Mouse (Mus musculus): ENCODE measurements at regions not wholly inside any gene's neighbourhood (a gene's known extent, or its start where the extent isn't known, plus 50 kb on each side); places are given as distances from the start of the nearest gene placed in this dataset.
A peak's percentile ranks its signal among the peaks of the same experiment; 100 is the strongest.

DNA sequence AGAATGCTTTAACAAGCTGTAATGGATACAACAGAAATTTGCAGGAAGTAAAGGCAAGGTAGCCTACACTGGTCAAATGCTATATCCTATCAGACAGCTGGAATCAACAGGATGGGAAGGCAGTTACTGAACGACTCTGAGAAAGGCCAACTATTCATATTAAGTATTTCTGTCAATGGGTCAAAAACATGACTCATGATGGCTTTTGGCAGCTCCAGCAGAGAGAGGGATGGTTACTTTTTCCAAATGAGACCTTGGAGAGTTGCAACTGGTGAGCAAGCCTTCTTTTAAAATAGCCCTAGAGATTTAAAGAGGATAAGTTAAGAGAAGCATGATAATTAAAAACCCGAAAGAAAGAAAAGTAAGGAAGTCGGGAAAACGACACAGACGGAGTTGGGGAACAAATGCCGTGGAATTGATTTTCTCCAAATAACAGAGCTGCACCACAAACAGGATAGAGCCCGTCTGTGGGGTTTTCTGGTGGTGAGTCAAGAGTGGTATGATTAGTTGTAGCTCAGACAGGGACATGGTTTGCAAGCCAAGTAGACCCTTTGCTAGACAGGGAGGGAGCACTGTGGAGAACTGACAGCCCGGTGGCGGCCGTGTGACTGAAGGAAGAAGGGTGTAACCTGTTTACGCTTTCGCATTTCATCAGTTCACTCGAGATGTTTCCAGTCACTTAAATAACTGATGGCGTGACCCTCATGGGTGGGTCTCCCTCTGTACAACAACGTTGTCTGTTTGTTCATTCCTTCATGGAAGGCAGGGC, 3638.1 kb upstream of the Gm7489 start:
- DNase-seq (ENCODE audit: low spot score): no peak

DNA sequence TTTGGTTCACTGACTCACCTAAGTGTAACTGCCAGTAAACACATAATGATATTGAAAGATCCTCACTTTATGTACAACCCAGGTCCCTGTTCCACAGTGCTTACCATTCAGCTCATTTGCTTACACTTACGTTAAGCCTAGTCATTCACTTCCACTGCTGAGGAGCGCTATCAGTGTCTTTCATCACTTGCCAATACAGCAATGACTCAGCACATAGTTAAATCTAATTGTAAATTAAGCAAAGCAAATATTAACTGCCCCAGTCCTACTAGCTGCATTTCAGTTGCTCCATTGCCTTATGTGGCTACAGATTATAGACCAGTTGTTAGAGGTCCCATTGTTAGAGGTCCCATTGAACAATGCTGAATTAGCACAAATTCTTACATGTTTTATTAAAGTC, 3624.6 kb upstream of the Gm7489 start:
- DNase-seq (ENCODE audit: low spot score): no peak

DNA sequence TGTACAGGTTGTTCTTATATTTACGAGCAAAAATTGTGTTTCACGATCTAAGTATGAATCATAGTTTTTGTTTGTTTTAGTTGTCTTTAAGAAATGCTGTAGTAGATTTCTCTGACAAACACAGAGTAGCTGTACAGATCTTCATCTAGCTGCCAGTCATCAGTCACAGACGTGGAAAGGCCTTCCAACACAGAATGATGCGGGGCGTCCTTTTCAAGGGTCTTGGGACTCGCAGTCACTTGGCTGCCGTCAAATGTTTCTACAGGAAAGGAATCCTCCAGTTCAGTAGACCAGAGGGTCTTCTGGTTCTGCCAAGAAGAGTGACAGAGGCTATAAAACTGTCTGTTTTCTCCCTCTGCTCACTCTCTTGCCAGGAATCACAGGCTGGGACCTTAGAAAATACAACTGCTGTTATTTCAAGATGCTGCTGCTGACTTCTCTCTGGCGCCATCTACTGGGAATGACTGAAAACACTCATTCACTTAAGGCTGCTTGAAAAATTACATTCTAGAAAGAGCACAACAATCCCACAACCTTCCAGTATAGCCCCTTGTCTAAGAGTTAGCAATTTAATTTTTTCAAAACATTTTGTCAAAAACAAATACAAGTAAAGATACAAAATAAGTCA, 3623.3 kb upstream of the Gm7489 start:
- peak; percentile 85 for DNase-seq (ENCODE audit: low spot score)

DNA sequence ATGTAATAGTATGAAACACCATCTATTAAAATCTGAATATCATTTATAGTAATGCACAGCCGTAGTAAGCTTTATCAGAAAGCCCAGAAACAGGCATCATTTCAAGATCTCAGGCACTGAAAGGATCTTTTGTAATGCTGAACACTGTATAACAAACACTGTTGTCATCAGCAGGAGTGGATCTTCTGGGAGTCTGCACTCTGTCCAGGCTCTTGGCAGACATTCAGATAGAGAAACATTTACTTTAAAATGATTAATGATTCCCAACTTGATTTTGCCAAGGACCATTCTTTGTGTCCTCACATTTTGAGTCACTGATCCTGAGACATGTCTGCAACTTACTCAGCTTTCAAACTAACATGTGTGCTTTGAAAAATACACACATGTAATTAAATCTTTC, 3617.2 kb upstream of the Gm7489 start:
- no peak for DNase-seq (ENCODE audit: low spot score)

- DNase-seq (ENCODE audit: low spot score): no peak
Measured at GRCm38 (mm10) chr15:50271646-50272045, 3613.1 kb upstream of the Gm7489 start.

DNA sequence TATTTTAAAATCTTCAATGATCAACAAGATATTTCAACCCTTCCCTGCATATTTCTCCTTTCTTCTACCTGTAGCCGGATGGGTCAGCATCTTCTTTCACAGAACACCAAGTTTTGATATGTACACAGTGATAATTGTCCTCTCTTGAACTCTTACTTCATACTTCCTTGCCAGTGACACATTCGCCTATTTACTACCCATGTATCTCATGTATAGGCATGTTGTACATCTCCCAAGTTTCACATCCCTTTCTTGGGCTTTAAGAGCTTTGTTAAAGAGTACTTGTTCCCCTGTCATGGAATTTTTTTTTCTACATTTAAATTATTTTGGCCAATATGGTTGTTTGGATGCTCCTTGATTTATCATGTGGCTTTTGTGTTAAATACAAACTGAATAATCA, 3602.1 kb upstream of the Gm7489 start:
- no peak for DNase-seq (ENCODE audit: low spot score)

- no peak for DNase-seq (ENCODE audit: low spot score)
Measured at GRCm38 (mm10) chr15:50283491-50283890, 3601.2 kb upstream of the Gm7489 start.

DNA sequence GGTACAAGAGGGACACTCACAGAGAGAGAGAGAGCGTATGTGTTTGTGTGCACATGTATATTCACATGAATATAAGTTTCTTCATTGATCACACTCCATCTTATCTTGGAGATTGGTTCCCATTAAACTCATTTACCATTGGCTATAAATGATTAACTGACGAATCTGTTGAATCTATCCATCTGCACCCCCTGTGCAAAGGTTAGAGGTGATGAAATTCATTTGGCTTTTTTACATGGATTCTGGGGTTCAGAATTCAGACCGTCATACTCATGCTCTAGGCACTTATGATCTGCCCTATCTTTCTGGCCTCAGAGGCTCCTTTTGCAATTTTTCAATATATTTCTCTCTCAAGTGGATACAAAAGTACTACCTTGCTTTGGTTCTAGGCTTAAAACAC, 3582.9 kb upstream of the Gm7489 start:
- DNase-seq (ENCODE audit: low spot score): no peak

DNA sequence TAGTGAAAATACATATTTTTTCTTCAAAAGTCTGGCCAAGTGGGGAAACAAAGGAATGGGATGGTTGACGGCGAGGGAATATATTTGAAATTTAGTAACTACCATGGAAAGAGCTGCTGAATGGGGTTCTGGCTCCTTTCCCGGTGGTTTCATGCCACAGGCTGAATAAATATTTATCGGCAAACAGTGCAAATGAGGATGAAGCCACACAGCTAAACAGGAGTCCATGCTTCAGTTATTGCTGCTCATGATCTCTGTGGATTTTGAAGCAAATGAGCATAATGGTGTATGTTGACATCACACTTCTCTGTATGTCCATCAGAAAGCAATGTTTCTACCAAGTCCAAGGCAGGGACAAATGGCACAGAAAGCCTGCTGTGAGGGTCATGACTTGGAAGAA, 3580.6 kb upstream of the Gm7489 start:
- no peak for DNase-seq (ENCODE audit: low spot score)

DNA sequence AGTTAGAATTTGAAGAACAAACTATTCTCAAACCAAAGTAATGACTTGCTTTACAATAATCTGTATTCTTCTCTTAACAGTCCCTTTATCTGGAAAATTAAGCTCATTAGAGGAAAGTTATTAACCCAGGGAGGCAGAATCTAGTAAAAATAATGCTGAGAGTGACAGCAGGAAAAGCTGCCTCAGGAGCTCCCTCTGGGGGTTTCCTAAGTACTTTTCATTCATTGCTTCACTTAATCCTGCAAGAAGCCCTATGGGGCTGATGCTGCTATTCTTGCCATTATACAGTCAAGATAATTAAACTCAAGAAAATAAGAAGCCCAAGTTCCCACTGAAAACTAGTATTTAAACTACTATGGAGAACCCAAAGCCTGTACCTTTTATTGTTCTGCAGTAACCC, 3563.9 kb upstream of the Gm7489 start:
- DNase-seq (ENCODE audit: low spot score): peak; percentile 17

GRCm38 (mm10) chr15:50345536-50345935, 3539.2 kb upstream of the Gm7489 start:
- DNase-seq (ENCODE audit: low spot score): no peak

DNA sequence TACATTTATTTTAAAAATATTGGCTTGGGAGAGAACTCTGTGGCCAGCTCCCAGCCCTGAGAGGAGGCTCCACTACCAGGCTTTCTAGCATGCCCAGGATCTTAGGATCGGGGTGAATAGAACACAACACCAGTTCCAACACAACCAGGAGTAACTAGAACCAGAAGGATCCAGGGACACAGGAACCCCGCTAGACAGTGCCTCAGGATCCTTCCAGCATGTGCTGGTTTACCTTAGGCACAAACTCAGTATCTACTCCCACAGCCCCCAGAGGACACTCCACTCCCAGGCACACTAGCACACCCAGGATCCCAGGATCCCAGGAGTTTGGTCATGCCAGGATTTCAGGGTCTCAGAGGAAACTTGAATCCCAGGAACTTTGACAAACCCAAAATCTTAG, 3537.8 kb upstream of the Gm7489 start:
- DNase-seq (ENCODE audit: low spot score): no peak

- no peak for DNase-seq (ENCODE audit: low spot score)
Measured at GRCm38 (mm10) chr15:50360033-50360988, 3524.4 kb upstream of the Gm7489 start.

DNA sequence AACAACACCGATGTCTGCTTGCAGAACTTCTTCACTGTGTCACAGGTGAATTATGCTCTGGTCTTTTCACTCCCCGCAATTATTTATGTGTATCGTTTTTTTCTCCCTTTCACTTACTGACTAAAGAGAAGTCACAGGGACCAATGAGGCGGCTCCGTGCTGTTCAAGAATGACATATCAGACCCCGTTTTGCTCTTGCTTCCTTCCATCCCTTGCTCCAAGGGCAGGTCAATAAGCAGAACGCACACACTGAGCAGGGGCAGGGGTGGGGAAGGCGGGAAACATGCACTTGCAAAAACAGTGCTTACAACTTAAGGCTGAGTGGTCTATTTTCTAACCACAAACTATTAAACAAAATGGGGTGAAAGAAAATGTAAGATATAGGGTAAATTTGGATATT, 3523.4 kb upstream of the Gm7489 start:
- peak; percentile 12 for DNase-seq (ENCODE audit: low spot score)

DNA sequence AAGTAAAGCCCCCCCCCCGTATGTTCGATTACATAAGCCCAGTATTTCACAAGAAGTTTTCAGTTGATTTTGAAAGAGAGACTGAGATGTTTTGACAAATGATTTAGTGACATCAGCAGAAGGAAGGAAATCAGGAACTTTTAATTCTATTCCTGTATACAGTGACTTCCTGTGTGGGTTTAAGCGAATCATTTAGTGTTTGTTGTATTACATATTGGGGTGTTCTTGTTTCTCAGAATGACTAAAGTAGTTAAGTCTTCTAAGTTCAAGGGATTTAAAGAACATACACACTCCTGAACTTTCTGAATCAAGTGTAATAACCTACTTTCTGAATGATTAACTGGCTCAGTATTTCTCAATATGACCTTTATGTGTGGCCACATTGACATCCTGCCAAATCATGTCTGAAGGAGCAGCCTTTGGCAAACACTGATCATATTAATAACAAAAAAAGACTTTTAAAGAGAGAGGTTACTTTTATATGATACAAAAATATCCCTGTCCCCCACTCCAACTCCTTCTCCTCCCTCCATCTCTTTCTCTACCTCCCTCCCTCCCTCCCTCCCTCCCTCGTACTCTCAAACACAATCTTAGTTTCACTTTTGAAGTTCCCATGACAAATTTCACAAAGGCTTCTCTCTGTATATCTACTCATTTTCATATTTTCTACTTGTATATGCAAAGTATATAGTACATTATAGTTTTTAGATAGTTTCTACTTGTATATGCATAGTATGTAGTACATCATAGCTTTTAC, 3522.8 kb upstream of the Gm7489 start:
- peak; percentile 16 for DNase-seq (ENCODE audit: low spot score)

DNA sequence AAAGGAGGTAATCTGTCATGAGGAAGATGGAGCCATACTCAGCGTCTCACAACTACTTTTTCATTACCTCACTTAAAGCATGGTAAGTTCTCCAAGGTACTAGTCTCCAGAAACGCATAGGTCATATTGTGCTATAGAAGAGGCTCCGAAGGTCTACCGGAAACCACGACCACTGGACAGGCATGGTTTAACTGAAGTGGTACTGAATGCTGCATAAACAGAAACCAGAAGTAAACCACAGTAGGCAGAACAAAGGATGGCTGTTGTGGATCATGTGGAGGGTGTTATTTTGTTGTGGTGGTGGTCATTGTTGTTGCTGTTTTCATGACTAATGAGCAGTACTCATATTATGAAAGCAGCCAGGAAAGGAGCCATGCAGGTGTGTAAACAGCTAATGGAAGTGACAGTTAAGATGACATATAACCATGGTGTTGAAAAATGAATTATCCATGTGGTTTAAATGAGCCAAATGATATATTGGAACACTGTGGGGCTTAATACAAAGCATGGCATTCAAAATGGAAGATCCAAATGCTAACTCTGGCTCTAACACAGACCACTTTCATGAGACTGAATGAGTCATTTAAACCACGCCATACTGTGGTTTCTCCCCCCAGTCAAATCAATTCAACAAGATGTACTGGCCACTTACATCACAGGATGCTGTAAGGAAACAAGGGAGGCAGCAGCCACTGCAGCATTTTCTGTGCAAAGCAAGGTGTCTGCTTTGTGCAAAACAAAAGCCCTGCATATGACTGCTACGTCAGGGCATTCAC, 3484.5 kb upstream of the Gm7489 start:
- no peak for DNase-seq (ENCODE audit: low spot score)

DNA sequence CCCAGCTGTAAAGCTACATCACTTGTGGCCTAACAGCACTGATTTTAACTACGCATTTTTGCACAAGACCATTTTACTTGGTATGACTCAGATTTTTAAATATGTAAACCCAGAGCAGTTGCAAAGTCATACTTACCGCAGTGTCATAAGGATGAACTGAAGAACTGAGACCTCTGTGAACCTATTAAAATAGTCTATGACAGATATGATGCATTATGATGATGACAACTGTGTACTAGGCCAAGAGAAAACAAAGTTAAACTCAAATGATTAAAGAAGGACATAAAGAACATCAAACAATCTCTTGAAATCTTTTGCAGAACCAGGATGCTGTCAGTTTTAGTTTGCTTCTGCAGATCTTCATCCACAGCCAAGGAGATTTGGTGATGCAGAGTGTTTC, 3483.3 kb upstream of the Gm7489 start:
- DNase-seq (ENCODE audit: low spot score): no peak

- DNase-seq (ENCODE audit: low spot score): peak; percentile 2
Measured at GRCm38 (mm10) chr15:50402551-50402950, 3482.2 kb upstream of the Gm7489 start.

DNA sequence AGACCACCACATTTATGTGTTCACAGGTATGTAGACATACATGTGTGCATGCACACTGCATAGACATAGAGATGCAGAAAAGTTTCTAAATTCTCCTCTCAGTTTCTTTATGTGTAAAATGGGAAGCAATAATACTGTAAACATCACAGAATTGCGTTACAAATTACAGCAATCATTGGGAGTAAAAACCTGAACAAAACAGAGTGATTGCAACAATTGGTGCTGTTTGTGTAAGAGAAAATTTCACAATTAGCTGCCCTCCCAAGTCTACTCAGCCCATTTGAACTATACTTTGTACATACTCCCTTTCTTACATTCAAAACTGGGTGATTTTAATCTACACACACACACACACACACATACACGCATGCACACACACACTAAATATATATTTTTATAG, 3480.8 kb upstream of the Gm7489 start:
- DNase-seq (ENCODE audit: low spot score): no peak

GRCm38 (mm10) chr15:50408985-50409384, 3475.7 kb upstream of the Gm7489 start:
- no peak for DNase-seq (ENCODE audit: low spot score)

DNA sequence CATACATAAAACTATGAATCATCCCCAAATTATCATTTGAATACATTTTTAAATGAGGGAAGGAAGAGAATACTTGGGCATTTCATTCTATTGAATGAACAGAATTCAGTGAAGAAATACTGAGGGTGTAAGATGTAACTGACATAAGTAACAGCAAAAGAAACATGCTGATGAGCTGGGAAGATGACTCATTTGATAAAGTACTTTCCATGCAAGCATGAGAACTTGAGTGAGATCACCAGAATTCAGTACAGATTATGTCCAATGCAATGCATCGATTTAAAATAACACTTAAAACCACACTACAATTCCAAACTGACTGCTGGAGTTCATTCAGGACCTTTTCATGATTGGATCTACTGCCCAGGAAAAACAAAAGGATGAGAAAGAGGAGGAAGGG, 3467.1 kb upstream of the Gm7489 start:
- no peak for DNase-seq (ENCODE audit: low spot score)
